Mouse (Mus musculus): ENCODE results near the gene Nt5dc3.

The Nt5dc3 gene

GRCm38 (mm10) chr10:86779816-86780500, 1.2 kb downstream of the Nt5dc3 start:
- DNase-seq, result no peak

GRCm38 (mm10) chr10:86781641-86782040, 2.8 kb downstream of the Nt5dc3 start:
- no peak for DNase-seq

- DNase-seq, result no peak
Measured at GRCm38 (mm10) chr10:86782656-86783055, 3.9 kb downstream of the Nt5dc3 start.

GRCm38 (mm10) chr10:86783561-86783960, 4.8 kb downstream of the Nt5dc3 start:
- no peak for DNase-seq

- no peak for DNase-seq
Measured at GRCm38 (mm10) chr10:86784126-86784675, 5.4 kb downstream of the Nt5dc3 start.

- no peak for DNase-seq
Measured at GRCm38 (mm10) chr10:86785396-86785795, 6.6 kb downstream of the Nt5dc3 start.

- no peak for DNase-seq
Measured at GRCm38 (mm10) chr10:86786083-86786482, 7.3 kb downstream of the Nt5dc3 start.

GRCm38 (mm10) chr10:86788193-86788592, 9.4 kb downstream of the Nt5dc3 start:
- no peak for DNase-seq

GRCm38 (mm10) chr10:86789146-86789672, 10.4 kb downstream of the Nt5dc3 start:
- no peak for DNase-seq

GRCm38 (mm10) chr10:86791507-86792184, 12.8 kb downstream of the Nt5dc3 start:
- no peak for DNase-seq

- DNase-seq, result no peak
Measured at GRCm38 (mm10) chr10:86793509-86793951, 14.7 kb downstream of the Nt5dc3 start.

- DNase-seq, result no peak
Measured at GRCm38 (mm10) chr10:86794196-86794595, 15.4 kb downstream of the Nt5dc3 start.

GRCm38 (mm10) chr10:86794794-86795535, 16.2 kb downstream of the Nt5dc3 start:
- DNase-seq, result no peak

- no peak for DNase-seq
Measured at GRCm38 (mm10) chr10:86796073-86796741, 17.4 kb downstream of the Nt5dc3 start.

GRCm38 (mm10) chr10:86807362-86807761, 28.6 kb downstream of the Nt5dc3 start:
- DNase-seq, result no peak

- DNase-seq, result no peak
Measured at GRCm38 (mm10) chr10:86808013-86808758, 29.4 kb downstream of the Nt5dc3 start.

- no peak for DNase-seq
Measured at GRCm38 (mm10) chr10:86810000-86810399, 31.2 kb downstream of the Nt5dc3 start.

- DNase-seq, result no peak
Measured at GRCm38 (mm10) chr10:86810612-86811011, 31.8 kb downstream of the Nt5dc3 start.

GRCm38 (mm10) chr10:86814292-86815131, 35.7 kb downstream of the Nt5dc3 start:
- DNase-seq, result no peak

GRCm38 (mm10) chr10:86815133-86815532, 36.3 kb downstream of the Nt5dc3 start:
- no peak for DNase-seq

GRCm38 (mm10) chr10:86819649-86820165, 40.9 kb downstream of the Nt5dc3 start:
- peak; percentile 49 for DNase-seq
